Mouse (Mus musculus): ENCODE measurements around the gene Tomm22.

DNA sequence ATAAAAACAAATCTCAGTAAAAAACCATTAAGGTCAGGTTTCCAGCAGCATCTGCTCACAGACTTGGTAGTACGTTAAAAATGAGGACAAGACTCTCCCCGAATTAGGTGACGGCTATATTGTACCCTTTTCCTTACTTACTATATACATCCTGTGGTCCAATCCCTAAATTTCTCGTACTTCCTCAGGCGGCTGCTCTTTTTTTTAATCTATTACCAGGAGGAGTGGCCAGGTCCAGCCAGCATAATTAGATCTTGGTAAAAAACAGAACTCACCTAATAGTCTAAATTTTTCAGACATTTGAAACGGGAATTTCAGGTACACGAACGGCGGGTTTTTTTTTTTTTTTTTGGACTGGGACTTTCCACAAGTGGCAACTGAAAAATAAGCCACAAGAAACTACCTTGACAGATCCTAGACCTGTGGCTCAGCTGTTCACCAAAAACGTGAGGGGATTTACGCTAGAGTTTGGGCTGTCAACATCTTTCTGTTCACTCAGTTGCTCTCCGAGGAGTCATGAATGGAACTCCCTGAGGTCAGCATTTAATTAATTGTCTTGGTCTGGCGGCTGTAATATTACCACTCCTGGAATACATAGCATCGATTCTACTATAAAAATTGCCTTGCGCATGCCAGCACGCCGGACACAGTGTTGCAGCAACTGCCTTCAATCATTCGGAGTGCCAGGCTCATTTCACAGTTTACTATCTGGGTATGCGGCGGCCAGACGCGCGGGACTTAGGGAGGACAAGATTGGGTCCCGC is 19.2 kb downstream of the Tomm22 start:
- TF ChIP-seq CTCF (IDR thresholded peaks at IDR 0.05; ENCODE audit: low read depth, low read length) (no peak), POLR2A (IDR thresholded peaks at IDR 0.05; ENCODE audit: borderline replicate concordance, low read depth, low read length) (no peak)

Data from bone marrow macrophage, adult 2 months (primary cell).